ENCODE assay signal across 14 mouse cellular contexts in genomic region chr16:38946453-38946852, GRCm38 (mm10). TPM values are rescaled to one million over a fixed set of nuclear protein-coding genes. Genes with fewer than 3 reads are reported as not detected.
A peak's percentile ranks its signal among the peaks of the same experiment; 100 is the strongest.
DNase-seq lines count a peak whose midpoint lies in the region; ATAC-seq lines count a peak whose summit lies in the region.
"Had no signal": no experiment of that assay in that cellular context is flagged by ENCODE, and none has a peak within 500 bp of the region (broad histone marks: within the 10 kb centered on the region; RNA-seq: fewer than 3 reads in every experiment).

No protein-coding gene starts in this region.

- no peak overlapping the region for H3K4me3 ChIP-seq in forebrain, embryonic 12.5 days (replicated peaks)
- H3K4me3 ChIP-seq in forebrain, embryonic 16.5 days (replicated peaks; ENCODE audit: low read length) = no peak overlapping the region
- no peak overlapping the region for H3K4me3 ChIP-seq in forebrain, embryonic 13.5 days
- H3K4me3 ChIP-seq: heart, embryonic 10.5 days; stomach, embryonic 15.5 days had no signal

- intact Hi-C loops in left cerebral cortex, postnatal 25 days (cut with DNase I) = loop anchor here (2.0 to 5.0 kb wide), 2 partner anchors 36 to 44 kb away; no protein-coding TSS in a partner anchor

- no peaks in the 10 kb centered on the region for H3K36me3 ChIP-seq in forebrain, embryonic 12.5 days (replicated peaks)
- H3K36me3 ChIP-seq in forebrain, embryonic 16.5 days (ENCODE audit: control insufficient read depth, insufficient read depth) = no peaks in the 10 kb centered on the region
- H3K36me3 ChIP-seq in forebrain, embryonic 13.5 days (ENCODE audit: poor library complexity, severe bottlenecking) = no peaks in the 10 kb centered on the region
- H3K36me3 ChIP-seq: heart, embryonic 10.5 days; stomach, embryonic 15.5 days had no signal

- peak; percentile 65 for DNase-seq in kidney, adult 18-20 months
- DNase-seq in left cerebral cortex, postnatal 25 days (ENCODE audit: low spot score in 2 of 2) = peak; percentile 57 to 91
- DNase-seq in natural killer cell, adult 2 months (ENCODE audit: low spot score in 2 of 2) = no peak
- DNase-seq in adrenal gland, postnatal 36 days = no peak
- DNase-seq: adrenal gland, adult 8-10 months; cerebellum, adult 9-11 months had no signal

- H3K4me1 ChIP-seq in forebrain, embryonic 12.5 days = peaks cover 52% of the 10 kb centered on the region
- peaks cover 27% of the 10 kb centered on the region for H3K4me1 ChIP-seq in forebrain, embryonic 16.5 days (replicated peaks; ENCODE audit: control insufficient read depth, insufficient read depth, low read length)
- peaks cover 72% of the 10 kb centered on the region for H3K4me1 ChIP-seq in forebrain, embryonic 13.5 days
- H3K4me1 ChIP-seq: stomach, embryonic 15.5 days had no signal

- H3K27ac ChIP-seq in forebrain, embryonic 12.5 days = peak overlapping the region; percentile 50
- H3K27ac ChIP-seq in forebrain, embryonic 16.5 days (ENCODE audit: low read length) = no peak overlapping the region; the same call in 1 of the 2 replicates
- peak overlapping the region; percentile 78 for H3K27ac ChIP-seq in forebrain, embryonic 13.5 days
- H3K27ac ChIP-seq: heart, embryonic 10.5 days; liver, embryonic 14.5 days; stomach, embryonic 15.5 days had no signal

- H3K27me3 ChIP-seq in forebrain, embryonic 12.5 days = no peaks in the 10 kb centered on the region
- H3K27me3 ChIP-seq in forebrain, embryonic 16.5 days (replicated peaks; ENCODE audit: control insufficient read depth, insufficient read depth, low read length) = no peaks in the 10 kb centered on the region
- no peaks in the 10 kb centered on the region for H3K27me3 ChIP-seq in forebrain, embryonic 13.5 days
- H3K27me3 ChIP-seq: stomach, embryonic 15.5 days had no signal

- WGBS in forebrain, embryonic 12.5 days = 67% methylated on average over 7 of the region's 7 CpGs
- 39% methylated on average over 7 of the region's 7 CpGs for WGBS in forebrain, embryonic 16.5 days
- 59% methylated on average over 7 of the region's 7 CpGs for WGBS in forebrain, embryonic 13.5 days

- H3K9ac ChIP-seq in forebrain, embryonic 12.5 days = no peak overlapping the region
- H3K9ac ChIP-seq in forebrain, embryonic 16.5 days (replicated peaks; ENCODE audit: low read depth, low read length) = no peak overlapping the region
- H3K9ac ChIP-seq in forebrain, embryonic 13.5 days = no peak overlapping the region
- H3K9ac ChIP-seq: liver, embryonic 14.5 days; stomach, embryonic 15.5 days had no signal

- no peak for ATAC-seq in forebrain, embryonic 12.5 days (ENCODE audit: low FRiP score)
- no peak for ATAC-seq in forebrain, embryonic 16.5 days
- no peak for ATAC-seq in forebrain, embryonic 13.5 days
- no peak for ATAC-seq in activated CD4-positive, CD25-positive, alpha-beta regulatory T cell, adult 4 months

- H3K9me3 ChIP-seq in forebrain, embryonic 12.5 days = no peaks in the 10 kb centered on the region
- H3K9me3 ChIP-seq in forebrain, embryonic 16.5 days (ENCODE audit: control insufficient read depth, low read length) = no peaks in the 10 kb centered on the region; the same call in 1 of the 2 replicates
- H3K9me3 ChIP-seq in forebrain, embryonic 13.5 days (replicated peaks) = no peaks in the 10 kb centered on the region
- H3K9me3 ChIP-seq: heart, embryonic 10.5 days; stomach, embryonic 15.5 days had no signal

- H3K4me2 ChIP-seq in forebrain, embryonic 12.5 days = no peak overlapping the region
- no peak overlapping the region for H3K4me2 ChIP-seq in forebrain, embryonic 16.5 days (ENCODE audit: low read length)
- H3K4me2 ChIP-seq in forebrain, embryonic 13.5 days = no peak overlapping the region
- H3K4me2 ChIP-seq: stomach, embryonic 15.5 days had no signal

RNA-seq across cellular contexts. Expression of gene Igsf11, which starts 54.0 kb away (rescaled TPM):
- 4.3 and 6.5 TPM in 2 replicates for polyA plus RNA-seq in forebrain, embryonic 12.5 days (2016; fragmentation: Nextera tagmentation; extraction: Ambion mirVana)
- 2.8 and 3.2 TPM in 2 replicates for polyA plus RNA-seq in forebrain, embryonic 16.5 days (2015; fragmentation: Nextera tagmentation; extraction: Ambion mirVana)
- polyA plus RNA-seq in forebrain, embryonic 13.5 days (2015; fragmentation: Nextera tagmentation; extraction: Ambion mirVana) = 3.6 and 4.6 TPM in 2 replicates
- total RNA-seq in left cerebral cortex, postnatal 25 days (2021) = 10 to 100 TPM; 38.3 to 46.5 TPM
- under 1 TPM in 1 of 2 experiments, not detected in 1; 0.28 TPM for polyA plus RNA-seq in activated CD4-positive, CD25-positive, alpha-beta regulatory T cell, adult 4 months (2017; shearing (Covaris generic))
- 10 to 100 TPM in 1 of 2 experiments, 1 to 10 TPM in 1; 7.2 to 26.9 TPM for total RNA-seq in adrenal gland, postnatal 36 days (2021)
- total RNA-seq: megakaryocyte progenitor cell, adult 5-6 weeks had no signal

Comparison
In these comparisons a context has a peak if more than half of its experiments do, and no peak if none do; other contexts are left out.
1. DNase-seq: peak in kidney, adult 18-20 months (single experiment) and left cerebral cortex, postnatal 25 days (2 of 2); none in natural killer cell, adult 2 months (0 of 2) and adrenal gland, postnatal 36 days (0 of 2).